Mouse (Mus musculus) mesoderm, embryonic 11.5 days (tissue): ENCODE data around the gene Eng.

ENCODE experiments used
- DNase-seq: peaks from one replicate; pipeline ENCODE4 v3.0.0-alpha.2; 2012; ENCODE audit warnings: low read depth, low spot score

Eng gene

DNA sequence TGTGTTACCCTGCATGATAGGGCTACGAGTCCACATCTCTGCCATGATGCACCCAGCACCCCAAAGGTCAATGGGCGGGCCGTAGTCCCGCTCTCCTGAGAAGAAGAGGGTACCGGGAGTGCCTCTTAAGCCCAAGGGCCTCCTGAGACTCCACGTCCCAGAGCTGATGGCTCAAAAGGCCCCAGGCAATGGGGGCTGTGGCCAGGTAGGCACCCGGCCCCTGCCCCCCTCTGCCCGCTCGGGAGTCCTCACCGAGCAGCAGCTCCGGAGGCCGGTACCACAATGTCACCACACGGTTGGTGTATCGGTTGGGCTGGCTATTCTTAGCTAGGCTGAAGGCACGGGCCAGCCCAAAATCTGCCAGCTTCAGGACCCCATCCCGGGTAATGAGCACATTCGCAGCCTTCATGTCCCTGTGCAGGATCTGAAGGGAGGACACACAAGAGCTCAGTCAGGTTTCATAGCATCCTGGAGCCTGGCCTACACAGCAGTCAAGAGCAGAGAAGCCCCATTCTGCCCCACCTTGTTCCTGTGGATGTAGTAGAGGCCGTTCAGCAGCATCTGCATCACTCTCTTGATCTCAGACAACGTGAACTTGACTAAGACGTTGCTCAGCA is 63.2 kb downstream of the Eng start:
- DNase-seq, result no peak

DNA sequence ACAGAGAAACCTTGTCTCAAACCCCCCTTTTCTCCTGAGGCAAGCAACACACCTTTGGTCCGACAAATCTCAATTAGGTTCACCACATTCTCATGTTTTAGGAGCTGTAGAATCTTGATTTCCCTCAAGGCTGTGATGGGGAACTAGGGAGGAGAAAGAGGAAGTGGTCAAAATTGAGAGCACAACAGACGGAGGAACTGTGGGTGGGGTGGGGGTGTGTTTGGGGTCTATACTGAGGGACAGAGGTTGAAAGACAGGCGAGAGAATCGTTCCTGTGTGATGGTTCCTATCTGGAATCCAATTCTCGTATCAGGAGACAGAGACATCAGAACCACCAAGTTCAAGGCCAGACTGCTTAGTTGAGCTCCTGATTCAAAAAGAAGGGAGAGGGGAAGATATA is 64.0 kb downstream of the Eng start:
- no peak for DNase-seq

DNA sequence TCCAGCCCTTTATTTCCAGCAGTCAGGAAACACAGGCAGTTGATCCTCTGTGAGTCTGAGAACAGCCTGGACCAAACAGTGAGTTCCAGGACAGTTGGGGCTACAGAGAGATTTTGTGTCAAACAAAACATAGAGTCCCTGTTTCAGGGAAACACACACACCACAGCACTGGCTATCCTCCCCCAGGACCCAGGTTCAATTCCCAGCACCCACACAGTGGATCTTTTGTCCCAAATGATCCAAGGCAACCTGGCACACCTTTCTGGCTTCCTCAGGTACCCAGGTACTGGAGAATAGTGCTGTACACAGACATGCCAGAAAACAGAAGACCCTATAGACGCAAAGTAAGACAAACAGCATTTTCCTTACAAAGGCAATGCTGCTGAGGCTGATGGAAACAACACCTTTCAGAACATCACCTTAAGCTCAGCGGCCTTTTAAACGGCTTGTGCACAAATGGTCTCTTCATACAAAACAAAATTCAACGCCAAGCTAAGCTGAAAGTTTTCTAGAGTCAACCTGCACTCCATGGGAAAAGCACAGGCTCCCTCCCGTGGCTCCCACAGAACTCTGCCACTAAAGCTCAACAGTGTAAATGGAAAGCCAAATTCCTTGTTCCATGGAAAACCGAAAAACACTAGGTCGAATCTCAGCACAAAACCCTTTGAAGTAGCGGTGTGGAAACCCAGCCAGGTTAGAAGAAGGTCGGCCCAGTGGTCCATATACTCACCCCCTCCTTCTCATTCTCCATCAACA is 65.1 kb downstream of the Eng start:
- no peak for DNase-seq

DNA sequence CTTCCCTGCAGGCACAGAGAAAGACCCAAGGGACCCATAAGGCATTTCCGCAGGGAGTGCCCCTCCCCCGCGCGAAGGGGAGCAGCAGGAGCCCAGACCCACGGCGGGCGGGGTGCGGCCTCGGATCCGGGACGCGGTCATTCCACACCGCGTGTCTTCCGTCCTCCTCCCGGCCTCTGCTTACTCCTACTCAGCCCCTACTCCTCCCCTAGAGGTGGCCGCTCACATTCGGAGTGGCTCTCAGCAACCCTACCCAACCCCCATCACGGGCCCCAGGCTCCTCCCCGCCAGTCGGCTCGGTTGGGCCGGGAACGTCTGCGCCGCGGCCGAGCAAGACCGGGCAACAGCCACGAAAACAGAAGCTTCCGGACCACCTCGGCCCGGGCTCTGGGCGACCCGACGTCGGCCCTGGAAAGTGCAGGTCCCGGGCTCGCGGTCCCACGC is 65.7 kb downstream of the Eng start:
- DNase-seq, result peak; percentile 66

DNA sequence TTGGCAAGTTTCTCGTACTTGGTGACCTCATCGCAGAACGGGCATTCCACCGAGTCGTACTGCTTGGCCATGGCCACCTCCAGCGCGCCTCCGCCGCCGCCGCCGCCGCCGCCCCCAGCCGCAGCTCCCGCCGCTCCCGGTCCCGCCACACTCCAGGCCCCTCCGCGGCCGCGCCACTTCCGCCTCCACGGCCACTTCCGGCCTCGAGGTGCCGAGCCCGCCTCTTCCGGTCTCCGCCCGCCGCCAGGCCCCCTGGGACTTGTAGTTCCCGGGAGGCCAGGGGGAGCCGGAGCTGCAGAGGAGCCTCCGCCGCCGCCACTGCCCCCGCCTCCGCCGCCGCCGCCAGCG is 66.2 kb downstream of the Eng start:
- DNase-seq, result peak; percentile 95

DNA sequence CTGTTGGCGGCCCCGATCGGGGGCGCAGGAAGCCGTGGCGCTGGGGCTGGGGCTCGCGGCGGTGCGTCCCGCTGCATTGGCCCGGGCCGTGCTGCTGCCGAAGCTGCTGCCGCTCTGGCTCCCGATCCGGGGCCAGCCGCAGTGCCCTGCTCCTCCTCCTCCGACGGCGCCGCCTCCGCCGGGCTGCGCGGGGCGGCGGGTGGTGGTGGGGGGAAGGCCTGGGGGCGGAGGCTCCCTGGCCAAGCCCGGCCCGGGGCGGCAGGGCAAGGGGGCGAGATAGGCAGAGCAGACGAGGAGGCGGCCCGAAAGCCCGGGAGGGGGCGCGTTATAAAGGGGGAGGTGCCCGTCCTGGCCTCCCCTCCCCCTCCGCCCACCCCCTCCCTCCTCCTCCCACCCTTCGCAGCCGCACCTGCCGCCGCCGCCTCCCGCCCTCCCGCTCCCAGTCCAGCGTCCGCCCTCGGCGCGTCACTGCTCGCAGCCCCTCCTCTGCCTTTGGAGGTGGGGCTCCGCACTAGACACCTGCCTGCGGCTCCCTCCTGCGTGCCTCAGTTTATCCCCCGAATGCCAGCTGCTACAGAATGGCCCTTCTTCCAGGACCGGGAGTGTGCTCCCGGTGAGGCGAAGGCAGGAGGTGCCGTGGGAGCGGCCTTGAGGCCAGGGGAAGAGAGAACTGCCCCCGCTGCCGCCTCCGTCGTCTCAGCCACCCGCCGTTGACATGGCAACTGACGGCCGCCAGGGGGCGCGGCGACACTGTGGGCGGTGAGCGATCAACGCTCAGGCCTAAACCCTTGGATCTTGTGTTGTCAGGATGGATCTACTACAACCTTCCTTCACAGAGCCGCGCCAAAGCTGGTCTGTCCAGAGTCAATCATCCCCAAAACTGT is 66.8 kb downstream of the Eng start, which contains the start of gene Cdk9:
TSS of gene Cdk9 (minus strand) at position 143 of the 884 bp plus-strand sequence.
- DNase-seq, result peak; percentile 91

DNA sequence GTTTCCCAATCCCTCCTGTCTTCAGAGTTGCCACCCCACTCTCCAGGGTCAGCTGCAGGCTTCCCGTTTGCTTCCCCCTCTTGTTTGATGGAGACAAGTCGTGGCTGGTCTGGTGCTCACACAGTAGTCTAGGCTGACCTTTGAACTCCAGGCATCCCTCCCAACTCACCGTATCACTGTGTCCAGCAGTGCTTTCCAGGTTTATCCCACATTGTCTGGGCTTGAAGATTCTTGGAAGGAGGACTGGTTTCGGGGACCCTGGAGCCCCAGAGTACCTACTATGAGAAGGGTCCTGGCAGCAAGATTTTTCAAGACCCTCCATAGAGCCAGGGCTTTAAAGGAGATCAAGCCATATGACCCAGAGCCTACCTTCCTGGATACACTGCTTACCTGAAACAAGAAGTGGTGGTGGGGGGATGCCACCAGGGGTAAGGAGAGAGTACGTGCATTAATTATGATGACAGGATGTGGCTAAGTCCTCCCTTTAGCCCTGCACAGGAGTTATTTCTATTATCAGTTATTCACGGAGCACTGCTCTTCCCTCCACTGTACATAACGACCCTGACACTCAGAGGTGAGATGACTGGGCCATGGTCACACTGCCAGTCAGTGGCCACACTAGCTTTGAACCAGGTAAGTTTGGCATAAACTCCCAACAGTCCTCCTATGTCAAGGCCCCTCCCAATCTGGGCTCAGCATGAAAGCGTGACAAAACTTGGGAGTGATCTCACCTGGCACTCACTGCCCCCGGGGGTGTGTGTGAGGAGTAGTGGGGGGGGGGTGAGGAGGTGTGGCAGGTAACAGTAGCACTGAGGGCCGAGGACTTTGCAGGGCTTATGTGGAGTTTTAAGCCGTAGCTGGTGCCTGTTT is 68.0 kb downstream of the Eng start:
- DNase-seq, result no peak

DNA sequence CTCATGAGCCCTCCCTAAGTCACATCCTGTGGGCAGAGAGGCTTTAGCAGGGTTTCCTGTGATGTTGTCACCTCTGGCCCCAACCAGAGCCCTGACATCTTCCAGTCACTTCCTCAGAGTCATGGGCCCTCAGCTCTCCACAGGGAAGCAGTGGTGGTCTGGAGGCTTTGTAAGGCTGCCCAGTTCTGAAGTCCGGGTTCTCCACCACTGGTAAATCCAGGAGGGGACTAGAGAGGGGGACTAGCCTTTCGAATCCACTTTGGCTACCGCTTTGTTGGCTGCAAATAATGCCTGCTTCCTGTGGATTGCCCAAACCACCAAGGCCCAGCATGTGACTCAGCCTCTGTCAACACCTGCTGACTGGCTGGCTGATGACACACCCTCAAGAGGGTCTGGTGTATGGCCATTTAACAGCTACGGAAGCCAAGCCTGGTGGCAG is 68.6 kb downstream of the Eng start:
- DNase-seq, result no peak

DNA sequence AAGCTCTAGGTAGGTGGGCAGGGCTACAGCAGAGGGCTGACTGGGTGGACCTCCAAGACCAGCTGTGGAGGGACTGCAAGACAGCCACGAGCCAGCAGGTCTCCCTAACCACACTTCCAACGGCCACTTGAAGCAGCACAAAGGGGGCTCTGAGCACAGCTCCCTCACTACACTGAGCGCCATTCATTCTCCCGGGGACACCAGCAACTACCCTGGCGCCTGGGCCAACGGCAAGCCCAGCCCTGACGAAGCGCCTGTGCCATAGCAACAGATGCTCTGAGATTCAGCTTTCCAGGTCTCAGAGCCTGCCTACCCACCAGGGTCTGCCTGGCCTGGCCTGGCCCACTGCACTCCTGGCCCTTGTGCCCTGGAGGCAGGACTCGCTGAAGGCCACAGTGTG is 72.4 kb downstream of the Eng start:
- no peak for DNase-seq

DNA sequence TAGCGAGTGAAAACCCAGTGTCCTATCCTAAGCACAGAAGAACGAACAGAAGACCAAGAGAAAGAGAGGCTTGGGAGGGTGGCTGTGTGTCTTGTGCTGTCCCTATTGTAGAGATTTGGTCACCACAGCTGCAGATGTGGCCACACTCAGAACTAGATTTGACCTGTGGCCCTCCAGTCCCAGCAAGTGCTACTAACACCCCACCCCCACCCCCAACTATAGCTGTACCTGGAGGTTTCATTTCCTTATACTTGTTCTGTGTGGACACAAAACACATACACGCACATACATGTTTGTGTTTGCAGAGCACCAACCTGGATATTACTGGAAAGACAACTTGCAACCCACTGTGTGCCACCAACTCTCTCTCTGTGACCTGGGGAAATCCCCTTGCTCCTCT is 73.7 kb downstream of the Eng start:
- no peak for DNase-seq

DNA sequence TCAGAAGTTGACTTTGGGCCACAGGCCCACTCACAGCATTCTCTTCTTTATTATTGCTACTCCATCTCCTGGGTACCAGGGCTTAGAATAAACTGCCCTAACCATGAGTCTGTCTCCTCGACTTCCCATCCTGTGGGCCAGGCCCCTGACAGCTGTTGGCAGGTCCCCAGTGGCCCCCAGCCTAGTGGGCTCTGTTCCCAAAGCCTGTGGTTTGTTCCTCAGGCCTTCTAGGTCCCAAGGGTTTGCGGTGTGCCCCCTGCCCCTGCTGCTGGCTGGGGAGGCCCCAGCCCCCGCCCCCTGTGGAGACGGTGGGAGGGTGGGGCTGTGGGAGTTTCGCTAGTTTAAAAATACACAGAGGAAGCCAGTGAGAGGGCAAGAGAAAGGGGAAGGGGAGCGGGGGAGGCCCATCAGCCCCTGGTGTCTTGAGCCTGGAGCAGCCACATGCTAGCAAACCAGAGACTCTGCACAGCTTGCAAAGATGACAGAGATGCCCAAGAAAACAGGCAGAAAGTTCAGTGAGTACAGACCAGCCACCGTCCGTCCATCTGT is 74.4 kb downstream of the Eng start, which contains the start of gene Sh2d3c:
TSS of gene Sh2d3c (plus strand) at position 375 of the 549 bp plus-strand sequence.
- no peak for DNase-seq

DNA sequence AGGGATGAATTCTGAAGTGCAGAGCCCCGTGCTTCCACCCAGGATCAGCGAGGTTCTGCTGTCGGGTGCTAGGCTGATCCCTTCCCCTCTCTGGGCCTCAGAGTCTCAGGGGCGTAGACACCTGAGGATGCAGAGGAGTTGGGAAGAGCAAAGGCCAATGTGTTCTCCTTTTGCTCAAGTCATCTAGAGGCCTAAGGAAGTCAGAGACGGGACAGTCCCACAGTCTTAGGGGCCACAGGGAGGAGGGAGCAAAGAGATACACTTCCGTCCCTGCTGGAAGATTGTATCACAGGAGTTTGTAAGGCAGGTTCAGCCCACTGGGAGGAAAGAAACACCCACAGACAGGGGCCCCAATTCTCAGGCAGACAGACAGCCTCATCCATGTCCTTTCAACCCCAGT is 75.7 kb downstream of the Eng start:
- no peak for DNase-seq

DNA sequence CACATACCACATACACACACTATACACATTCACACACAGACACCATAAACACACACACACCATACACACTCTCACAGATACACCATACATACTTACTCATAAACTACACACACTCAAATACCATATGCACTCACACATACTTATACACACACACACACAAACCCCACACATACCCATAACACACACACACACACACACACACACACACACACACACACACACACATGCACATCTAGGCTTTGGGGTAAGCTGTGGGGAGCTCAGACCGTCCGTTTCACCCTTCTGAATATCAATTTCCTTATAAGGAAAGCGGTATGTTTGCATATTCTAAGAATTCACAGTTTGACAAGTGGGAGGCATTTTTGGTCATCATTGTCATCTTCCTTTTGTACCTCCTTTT is 76.2 kb downstream of the Eng start:
- no peak for DNase-seq

DNA sequence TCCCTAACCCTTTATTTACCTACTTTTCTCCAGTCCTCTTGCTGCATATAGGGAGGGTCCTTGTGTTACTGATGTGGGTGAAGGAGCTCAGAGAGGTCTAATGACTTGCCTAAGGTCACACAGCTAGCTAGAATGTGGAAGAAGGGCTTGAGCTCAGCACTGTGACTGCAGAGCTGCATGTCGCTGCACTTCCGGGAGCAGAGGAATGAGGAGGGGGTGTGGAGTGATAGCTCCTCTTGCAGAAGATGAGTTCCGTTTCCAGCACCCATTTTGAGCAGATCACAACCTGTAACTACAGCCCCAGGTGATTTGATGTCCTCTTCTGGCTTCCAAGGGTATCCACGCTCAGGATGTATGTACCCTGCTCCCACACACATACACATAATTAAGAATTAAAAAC is 77.8 kb downstream of the Eng start:
- no peak for DNase-seq

DNA sequence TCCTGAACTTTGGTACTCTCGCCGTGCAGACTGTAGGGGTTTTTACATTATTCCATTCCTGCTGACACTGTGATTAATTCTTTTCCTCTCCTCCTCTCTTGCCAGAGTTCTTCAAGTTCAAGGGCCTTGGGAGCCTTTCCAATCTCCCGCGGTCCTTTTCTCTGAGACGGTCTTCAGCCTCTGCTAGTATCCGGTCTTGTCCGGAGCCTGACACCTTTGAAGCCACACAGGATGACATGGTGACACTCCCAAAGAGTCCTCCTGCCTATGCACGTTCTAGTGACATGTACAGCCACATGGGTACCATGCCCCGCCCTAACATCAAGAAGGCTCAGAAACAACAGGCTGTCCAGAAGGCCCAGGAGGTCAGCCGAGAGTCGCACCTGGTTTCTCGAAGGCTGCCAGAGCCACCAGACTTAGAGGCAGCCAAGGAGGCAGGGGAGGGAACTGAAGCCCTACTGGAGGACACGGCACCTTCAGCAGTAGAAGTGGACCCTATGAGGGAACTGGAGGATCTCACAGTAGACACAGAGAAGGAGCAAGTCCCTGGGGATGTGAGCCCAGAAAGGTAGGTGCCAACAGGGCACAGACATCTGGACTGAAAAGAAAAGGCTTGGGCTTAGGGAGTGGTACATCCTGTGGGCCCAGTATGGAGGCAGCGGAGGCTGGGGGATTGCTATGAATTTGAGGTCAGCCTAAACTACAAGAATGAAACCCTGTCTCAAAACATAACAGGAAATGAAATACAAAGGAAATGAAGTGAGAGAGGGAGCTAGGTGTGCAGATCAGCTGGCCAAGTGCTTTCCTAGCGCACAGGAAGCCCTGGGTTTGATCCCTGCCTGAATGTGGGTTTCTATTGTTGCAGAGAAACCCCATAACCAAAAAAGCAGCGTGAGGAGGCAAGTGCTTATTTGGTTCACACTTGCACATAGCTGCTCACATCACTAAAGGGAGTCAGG is 78.7 kb downstream of the Eng start:
- DNase-seq, result no peak

DNA sequence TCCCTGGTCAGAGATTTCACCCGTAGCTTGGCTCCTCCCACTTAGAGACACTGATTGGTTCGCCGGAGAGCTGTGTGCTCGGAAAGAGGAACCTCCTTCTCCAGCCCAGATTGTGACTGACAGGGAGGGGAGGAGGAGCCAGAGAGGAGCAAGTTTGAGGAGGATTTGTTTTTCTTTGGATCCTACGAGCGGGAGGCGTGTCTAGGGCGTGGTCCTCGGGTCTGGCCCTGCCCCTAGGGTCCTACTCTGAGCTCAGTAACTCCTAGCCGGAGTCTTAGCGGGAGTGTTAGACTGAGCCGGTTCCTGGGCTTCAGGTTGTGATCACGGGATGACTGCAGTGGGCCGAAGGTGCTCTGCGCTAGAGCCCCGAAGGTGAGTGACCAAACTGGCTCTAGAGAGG is 81.0 kb downstream of the Eng start:
- DNase-seq, result peak; percentile 97

DNA sequence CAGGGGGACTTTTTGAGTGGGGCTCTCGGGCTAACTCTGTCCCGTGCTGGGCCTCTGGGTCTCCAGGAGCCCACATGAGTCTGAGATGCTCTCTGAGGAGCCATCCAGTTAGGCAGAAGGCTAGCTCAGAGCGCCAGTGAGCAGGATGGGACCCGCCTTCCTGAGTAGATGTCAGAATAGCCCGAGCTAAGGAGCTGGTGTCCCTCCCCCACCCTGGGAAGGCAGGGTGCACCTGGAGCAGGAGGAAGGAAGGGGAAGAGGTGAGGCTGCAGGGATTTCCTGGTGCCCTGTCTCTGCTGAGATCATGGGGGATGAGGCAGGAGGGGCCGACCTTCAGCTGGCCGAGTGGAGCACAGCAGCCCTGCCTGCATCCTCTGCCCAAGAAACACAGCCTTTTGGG is 82.1 kb downstream of the Eng start:
- DNase-seq, result no peak

DNA sequence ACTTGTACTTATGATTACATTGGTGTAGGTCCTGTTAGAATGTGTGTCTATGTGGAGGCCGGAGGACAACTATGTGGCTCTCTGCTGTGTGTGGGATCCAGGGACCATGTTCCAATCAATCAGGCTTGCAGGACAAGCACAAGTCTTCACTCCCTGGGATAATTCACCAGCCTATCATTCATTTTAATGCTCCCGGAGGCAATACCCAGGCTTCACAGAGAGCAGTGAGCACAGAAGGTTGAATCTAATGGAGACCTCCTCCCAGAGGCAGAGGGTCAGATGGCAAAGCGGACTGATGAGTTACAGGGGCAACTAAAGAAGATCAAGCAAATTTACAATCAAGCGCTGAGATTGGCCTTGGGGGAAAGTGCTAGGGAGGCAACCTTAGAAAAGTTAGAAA is 83.2 kb downstream of the Eng start:
- no peak for DNase-seq

DNA sequence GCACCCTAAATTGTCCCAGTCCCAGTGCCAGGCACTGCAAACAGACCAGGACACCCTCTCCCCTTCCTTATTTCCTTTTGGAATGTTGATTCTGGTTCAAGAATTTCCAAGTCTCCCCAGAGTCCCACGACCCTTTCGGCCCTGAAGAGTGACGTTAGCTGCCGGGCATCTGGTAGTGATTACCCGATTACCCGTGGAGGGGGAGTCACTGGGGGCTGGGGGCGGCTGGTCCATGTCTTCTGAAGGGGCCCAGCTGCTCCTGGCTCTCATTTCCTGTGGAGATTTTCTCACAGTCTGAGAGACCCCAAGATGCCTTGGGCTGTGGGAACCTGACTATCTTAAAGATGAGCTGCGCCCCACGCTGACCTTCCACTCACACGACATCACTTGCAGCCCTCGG is 84.5 kb downstream of the Eng start:
- peak; percentile 83 for DNase-seq

DNA sequence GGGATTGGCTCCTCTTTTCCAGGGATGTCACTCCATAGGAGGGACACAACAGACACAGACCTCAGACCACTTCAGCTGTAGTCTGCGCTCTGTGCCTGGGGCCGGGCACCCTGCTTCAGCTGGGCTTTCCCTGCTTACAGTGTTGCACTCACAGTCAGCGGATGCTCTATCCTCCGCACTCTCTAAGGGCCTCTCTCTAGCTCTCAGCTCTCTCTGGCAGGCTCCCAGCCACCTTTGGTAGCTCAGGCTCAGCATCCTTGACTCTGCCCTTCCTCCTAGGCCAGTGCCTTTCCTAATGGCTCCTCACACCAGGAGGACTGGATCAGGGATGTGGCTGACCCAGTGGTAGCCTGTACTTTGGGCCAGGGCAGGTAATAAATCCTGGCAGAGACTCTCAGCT is 85.5 kb downstream of the Eng start:
- DNase-seq, result no peak
